14 mouse cellular contexts compared by ENCODE assay signal in genomic region chr5:49896106-49896505, GRCm38 (mm10).
DNase-seq lines count a peak whose midpoint lies in the region.
"Had no signal": no experiment of that assay in that cellular context is flagged by ENCODE, and none has a peak within 500 bp of the region (broad histone marks: within the 10 kb centered on the region; RNA-seq: fewer than 3 reads in every experiment).

No protein-coding gene starts in this region.

- DNase-seq in left cerebral cortex, adult 11 months (ENCODE audit: low spot score): peak; percentile 21
- DNase-seq in left cerebral cortex, postnatal 10 days (ENCODE audit: extremely low spot score in 1 of 2, low spot score in 2 of 2): no peak
- peak; percentile 39 for DNase-seq in right cerebral cortex, adult 18-20 months
- DNase-seq in right cerebral cortex, postnatal 4 days: no peak
- DNase-seq in left cerebral cortex, postnatal 14 days (ENCODE audit: low spot score in 2 of 2): peak; percentile 40 to 45
- DNase-seq in urinary bladder, postnatal 10 days (ENCODE audit: low spot score): no peak
- DNase-seq: adrenal gland, adult 2 months; adrenal gland, postnatal 25 days; cerebellum, adult 2 months; cerebellum, postnatal 14 days; embryo, embryonic 11 days; gastrocnemius, postnatal 36 days; heart, adult 11 months; heart, postnatal 36 days had no signal

- intact Hi-C loops in left cerebral cortex, postnatal 10 days (cut with DNase I): no loop called here
- intact Hi-C loops in left cerebral cortex, postnatal 14 days (cut with DNase I): no loop called here

Comparison
In these comparisons a context has a peak if more than half of its experiments do, and no peak if none do; other contexts are left out.
1. DNase-seq: peak in left cerebral cortex, adult 11 months (single experiment), right cerebral cortex, adult 18-20 months (single experiment) and left cerebral cortex, postnatal 14 days (2 of 2); none in left cerebral cortex, postnatal 10 days (0 of 2), right cerebral cortex, postnatal 4 days (single experiment) and urinary bladder, postnatal 10 days (single experiment).